Mouse (Mus musculus): ENCODE measurements around the gene Hoxd9. TPM values are rescaled to one million over a fixed set of nuclear protein-coding genes. Genes with fewer than 3 reads are reported as not detected.

Gene Hoxd9
- polyA plus RNA-seq, 1 experiment: 0.31 TPM

DNA sequence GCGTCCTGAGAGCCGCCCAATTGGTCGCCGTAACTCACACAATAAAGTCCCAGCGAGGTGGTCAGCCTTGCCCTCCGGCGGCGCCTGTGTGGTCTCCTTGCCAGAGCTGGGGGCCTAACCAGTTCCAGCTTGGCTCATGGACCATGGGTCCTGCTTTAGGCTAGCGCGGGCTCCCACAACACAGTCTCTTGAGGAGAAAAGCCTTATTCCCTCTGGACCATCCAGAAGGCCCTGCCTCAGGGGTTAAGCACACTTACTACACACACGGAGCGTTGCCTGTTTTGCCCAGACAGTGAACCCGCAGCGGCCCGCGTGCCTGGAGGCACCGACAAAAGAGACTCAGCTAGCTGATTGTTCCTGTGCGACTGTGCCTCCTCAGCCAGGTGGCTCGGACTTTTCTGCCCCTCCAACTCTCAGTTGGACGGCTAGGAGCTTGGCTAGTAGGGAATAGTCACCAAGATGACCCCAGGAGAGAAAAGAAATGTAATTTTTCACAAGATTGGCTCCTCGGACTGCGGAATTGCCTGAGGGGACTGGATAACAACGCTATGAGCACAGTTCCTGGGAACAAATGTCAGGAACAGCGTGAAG is 23.6 kb upstream of the Hoxd9 start:
- 10% methylated on average over 24 of the region's 24 CpGs for WGBS
- no peak for DNase-seq
- Histone ChIP-seq H3K27ac (ENCODE audit: control insufficient read depth, insufficient read depth, low read length) (no peak overlapping the region), H3K4me3 (ENCODE audit: control insufficient read depth, insufficient read depth, low read length) (no peak overlapping the region), H3K36me3 (ENCODE audit: control insufficient read depth, insufficient read depth, low read length) (no peaks in the 10 kb centered on the region), H3K27me3 (ENCODE audit: control insufficient read depth, insufficient read depth, low read length) (peaks cover 37% of the 10 kb centered on the region), H3K4me1 (replicated peaks; ENCODE audit: control insufficient read depth, insufficient read depth, low read length) (no peaks in the 10 kb centered on the region)
- no peak for TF ChIP-seq CTCF (IDR thresholded peaks at IDR 0.05; ENCODE audit: borderline replicate concordance, control insufficient read depth, extremely low read depth, insufficient read depth, low read length, poor library complexity)
- no peak for TF ChIP-seq POLR2A (IDR thresholded peaks at IDR 0.05; ENCODE audit: control insufficient read depth, extremely low read depth, insufficient read depth, low read length, poor library complexity)

DNA sequence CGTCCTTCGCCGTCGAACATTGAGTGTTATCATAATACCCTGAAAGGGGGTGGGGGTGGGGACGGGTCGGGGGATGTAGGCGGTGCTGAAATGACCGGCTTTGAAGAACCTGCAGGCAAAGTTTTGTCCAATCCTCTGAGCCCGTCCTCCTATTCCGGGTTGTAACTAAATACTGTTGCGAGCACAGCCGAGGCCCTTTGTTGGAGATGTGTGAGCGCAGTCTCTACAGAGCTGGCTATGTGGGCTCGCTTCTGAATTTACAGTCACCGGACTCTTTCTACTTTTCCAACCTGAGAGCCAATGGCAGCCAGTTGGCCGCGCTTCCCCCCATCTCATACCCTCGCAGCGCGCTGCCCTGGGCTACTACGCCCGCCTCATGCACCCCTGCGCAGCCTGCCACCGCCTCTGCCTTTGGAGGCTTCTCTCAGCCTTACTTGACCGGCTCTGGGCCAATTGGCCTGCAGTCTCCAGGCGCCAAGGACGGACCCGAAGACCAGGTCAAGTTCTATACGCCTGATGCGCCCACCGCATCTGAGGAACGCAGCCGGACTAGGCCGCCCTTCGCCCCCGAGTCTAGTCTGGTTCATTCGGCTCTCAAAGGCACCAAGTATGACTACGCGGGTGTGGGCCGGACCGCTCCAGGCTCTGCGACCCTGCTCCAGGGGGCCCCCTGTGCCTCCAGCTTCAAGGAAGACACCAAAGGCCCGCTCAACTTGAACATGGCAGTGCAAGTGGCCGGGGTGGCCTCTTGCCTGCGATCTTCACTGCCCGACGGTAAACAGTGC is 22.5 kb upstream of the Hoxd9 start, which contains the start of gene Hoxd12:
TSS of gene Hoxd12 (plus strand) at position 133 of the 785 bp plus-strand sequence.
- H3K4me1 ChIP-seq (replicated peaks; ENCODE audit: control insufficient read depth, insufficient read depth, low read length): no peaks in the 10 kb centered on the region
- no peaks in the 10 kb centered on the region for H3K36me3 ChIP-seq (ENCODE audit: control insufficient read depth, insufficient read depth, low read length)
- 15% methylated on average over 47 of the region's 47 CpGs for WGBS
- no peak for DNase-seq
- peaks cover 40% of the 10 kb centered on the region for H3K27me3 ChIP-seq (ENCODE audit: control insufficient read depth, insufficient read depth, low read length)
- TF ChIP-seq POLR2A (IDR thresholded peaks at IDR 0.05; ENCODE audit: control insufficient read depth, extremely low read depth, insufficient read depth, low read length, poor library complexity) (no peak), CTCF (IDR thresholded peaks at IDR 0.05; ENCODE audit: borderline replicate concordance, control insufficient read depth, extremely low read depth, insufficient read depth, low read length, poor library complexity) (no peak)
- no peak within 1 kb of the TSS for H3K4me3 ChIP-seq (ENCODE audit: control insufficient read depth, insufficient read depth, low read length)
- H3K27ac ChIP-seq (ENCODE audit: control insufficient read depth, insufficient read depth, low read length): no peak within 1 kb of the TSS

DNA sequence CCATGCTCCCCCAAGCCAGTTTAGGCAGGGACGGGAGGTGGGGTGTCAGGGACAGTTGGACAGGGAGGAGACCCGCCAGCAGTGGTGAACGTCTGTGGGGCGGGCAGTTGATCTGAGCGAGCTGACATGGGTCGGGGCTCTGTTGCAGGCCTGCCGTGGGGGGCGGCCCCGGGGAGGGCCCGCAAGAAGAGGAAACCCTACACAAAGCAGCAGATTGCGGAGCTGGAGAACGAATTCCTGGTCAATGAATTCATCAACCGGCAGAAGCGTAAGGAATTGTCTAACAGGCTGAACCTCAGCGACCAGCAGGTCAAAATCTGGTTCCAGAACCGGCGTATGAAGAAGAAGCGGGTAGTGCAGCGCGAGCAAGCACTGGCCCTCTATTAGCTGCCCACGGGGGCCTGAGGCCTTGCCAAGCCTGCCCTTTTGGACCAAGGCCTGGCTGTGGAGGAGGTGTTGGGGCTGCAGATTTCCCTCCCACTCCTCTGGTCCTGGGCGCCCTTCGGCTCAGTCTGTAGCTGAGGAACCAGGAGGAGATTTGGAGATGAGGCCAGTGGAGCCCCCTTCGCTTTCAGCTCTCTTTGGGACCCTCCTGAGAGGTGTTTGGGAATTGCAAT is 21.8 kb upstream of the Hoxd9 start:
- peaks cover 40% of the 10 kb centered on the region for H3K27me3 ChIP-seq (ENCODE audit: control insufficient read depth, insufficient read depth, low read length)

DNA sequence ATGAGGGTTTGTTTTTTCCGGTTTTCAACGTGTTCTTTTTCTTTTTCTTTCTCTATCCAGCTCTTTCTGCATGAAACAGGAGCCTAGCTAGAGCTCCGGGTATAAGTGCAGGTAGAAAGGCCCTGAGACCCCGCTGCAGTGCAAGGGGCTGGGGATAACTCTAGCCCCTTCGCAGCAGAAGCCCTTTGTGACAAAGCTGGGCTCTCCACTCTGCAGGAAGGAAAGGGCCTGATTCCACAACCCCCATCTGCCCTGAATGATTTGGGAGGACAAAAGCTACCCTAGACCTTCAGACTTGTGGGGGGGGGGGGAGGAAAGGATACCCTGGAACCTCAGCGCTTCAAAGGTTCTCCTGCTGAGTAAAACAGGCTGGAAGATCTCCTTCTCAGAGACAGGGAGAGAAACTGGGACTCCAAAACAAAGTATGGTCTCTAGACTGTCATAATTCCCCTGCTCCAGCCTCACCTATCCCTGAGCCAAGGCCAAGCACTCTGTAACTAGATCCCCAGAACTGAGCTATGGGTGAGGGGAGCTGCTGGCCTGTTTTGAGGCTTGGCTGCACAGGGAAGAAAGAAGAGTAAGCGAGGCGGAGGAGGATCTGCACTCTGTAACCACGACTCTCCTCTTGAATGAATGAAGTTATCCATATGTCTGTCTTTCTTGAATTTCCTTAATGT is 21.0 kb upstream of the Hoxd9 start:
- Histone ChIP-seq H3K4me3 (ENCODE audit: control insufficient read depth, insufficient read depth, low read length) (no peak overlapping the region), H3K36me3 (ENCODE audit: control insufficient read depth, insufficient read depth, low read length) (no peaks in the 10 kb centered on the region), H3K27me3 (ENCODE audit: control insufficient read depth, insufficient read depth, low read length) (peaks cover 40% of the 10 kb centered on the region), H3K4me1 (replicated peaks; ENCODE audit: control insufficient read depth, insufficient read depth, low read length) (no peaks in the 10 kb centered on the region), H3K27ac (ENCODE audit: control insufficient read depth, insufficient read depth, low read length) (no peak overlapping the region)
- 13% methylated on average over 9 of the region's 9 CpGs for WGBS
- TF ChIP-seq POLR2A (IDR thresholded peaks at IDR 0.05; ENCODE audit: control insufficient read depth, extremely low read depth, insufficient read depth, low read length, poor library complexity) (no peak), CTCF (IDR thresholded peaks at IDR 0.05; ENCODE audit: borderline replicate concordance, control insufficient read depth, extremely low read depth, insufficient read depth, low read length, poor library complexity) (no peak)
- no peak for DNase-seq

More for the DNA sequence above, 21.8 kb upstream of the Hoxd9 start:
- Histone ChIP-seq H3K4me3 (ENCODE audit: control insufficient read depth, insufficient read depth, low read length) (no peak overlapping the region), H3K4me1 (replicated peaks; ENCODE audit: control insufficient read depth, insufficient read depth, low read length) (no peaks in the 10 kb centered on the region), H3K27ac (ENCODE audit: control insufficient read depth, insufficient read depth, low read length) (no peak overlapping the region), H3K36me3 (ENCODE audit: control insufficient read depth, insufficient read depth, low read length) (no peaks in the 10 kb centered on the region)
- no peak for DNase-seq
- WGBS: 19% methylated on average over 24 of the region's 24 CpGs
- TF ChIP-seq CTCF (IDR thresholded peaks at IDR 0.05; ENCODE audit: borderline replicate concordance, control insufficient read depth, extremely low read depth, insufficient read depth, low read length, poor library complexity) (no peak), POLR2A (IDR thresholded peaks at IDR 0.05; ENCODE audit: control insufficient read depth, extremely low read depth, insufficient read depth, low read length, poor library complexity) (no peak)

DNA sequence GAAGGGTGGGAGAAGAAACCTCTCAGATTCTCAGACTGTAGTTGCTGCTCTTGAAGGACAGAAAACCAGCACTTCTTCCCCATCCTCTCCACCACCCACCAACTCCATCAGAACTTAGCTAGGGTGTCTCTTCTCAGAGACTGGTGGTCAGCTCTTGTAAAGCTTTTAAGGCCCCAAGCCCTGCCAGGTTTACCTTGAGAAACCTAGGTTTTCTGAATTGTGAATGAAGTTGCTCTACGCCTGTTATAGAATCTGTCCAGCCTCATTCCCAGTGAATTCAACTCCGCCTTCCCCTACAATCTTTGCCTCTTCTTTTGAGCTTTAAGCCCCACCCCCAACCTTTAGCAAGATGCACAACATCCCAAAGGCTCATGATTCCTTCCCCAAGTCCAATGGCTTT is 20.4 kb upstream of the Hoxd9 start:
- Histone ChIP-seq H3K36me3 (ENCODE audit: control insufficient read depth, insufficient read depth, low read length) (no peaks in the 10 kb centered on the region), H3K27me3 (ENCODE audit: control insufficient read depth, insufficient read depth, low read length) (peaks cover 43% of the 10 kb centered on the region), H3K27ac (ENCODE audit: control insufficient read depth, insufficient read depth, low read length) (no peak overlapping the region), H3K4me1 (replicated peaks; ENCODE audit: control insufficient read depth, insufficient read depth, low read length) (no peaks in the 10 kb centered on the region), H3K4me3 (ENCODE audit: control insufficient read depth, insufficient read depth, low read length) (no peak overlapping the region)
- TF ChIP-seq POLR2A (IDR thresholded peaks at IDR 0.05; ENCODE audit: control insufficient read depth, extremely low read depth, insufficient read depth, low read length, poor library complexity): no peak
- no peak for TF ChIP-seq CTCF (IDR thresholded peaks at IDR 0.05; ENCODE audit: borderline replicate concordance, control insufficient read depth, extremely low read depth, insufficient read depth, low read length, poor library complexity)
- WGBS: 55% methylated on average over 2 of the region's 2 CpGs
- DNase-seq: no peak

Data from thymus, adult 2 months (tissue).